Mouse (Mus musculus): Measurements from ENCODE around the gene Stard13. TPM values are rescaled to one million over a fixed set of nuclear protein-coding genes. Genes with fewer than 3 reads are reported as not detected.

Gene Stard13
- total and polyA plus RNA-seq, 3 experiments: not detected

DNA sequence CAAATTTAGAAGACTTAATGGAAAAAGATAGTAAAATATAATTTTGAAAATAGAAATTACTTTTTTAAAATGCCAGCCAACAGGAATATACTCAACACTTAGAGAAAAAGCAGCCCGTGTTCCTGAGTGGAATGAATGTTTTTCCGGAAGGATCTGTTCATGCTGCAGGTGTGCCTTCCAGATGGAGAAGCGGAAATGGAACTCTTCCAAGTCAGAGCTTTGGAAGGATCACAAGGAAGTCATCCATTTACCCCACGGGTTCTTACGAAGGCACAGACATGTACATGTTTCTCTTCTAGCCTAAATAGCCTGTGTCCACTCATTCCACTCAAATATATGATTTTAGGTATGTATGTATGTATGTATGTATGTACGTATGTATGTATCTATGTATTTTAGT, 142.6 kb downstream of the Stard13 start:
- Histone ChIP-seq H3K4me1 (ENCODE audit: control insufficient read depth in 1 of 2, insufficient read depth in 2 of 2, low read length in 2 of 2) (no peaks in the 10 kb centered on the region), H3K36me3 (ENCODE audit: control insufficient read depth in 1 of 2, insufficient read depth in 2 of 2, low read length in 2 of 2) (no peaks in the 10 kb centered on the region), H3K4me3 (ENCODE audit: control insufficient read depth in 1 of 2, insufficient read depth in 1 of 2, low read depth in 2 of 2, low read length in 2 of 2) (no peak overlapping the region), H3K79me2 (ENCODE audit: control insufficient read depth, insufficient read depth, low read length, poor library complexity) (no peaks in the 10 kb centered on the region), H3K9me3 (replicated peaks; ENCODE audit: insufficient read depth, low read length) (no peaks in the 10 kb centered on the region), H3K27me3 (ENCODE audit: control insufficient read depth in 1 of 2, insufficient read depth in 2 of 2, low read length in 2 of 2) (no peaks in the 10 kb centered on the region), H3K9ac (ENCODE audit: control insufficient read depth, low read depth, low read length, poor library complexity, severe bottlenecking) (no peak overlapping the region), H3K27ac (ENCODE audit: control insufficient read depth, low read depth, low read length) (no peak overlapping the region)
- TF ChIP-seq ELF1 (IDR thresholded peaks at IDR 0.05; ENCODE audit: low read depth, low read length): no peak
- TF ChIP-seq EP300 (IDR thresholded peaks at IDR 0.05; ENCODE audit: low read depth in 1 of 2, low read length in 2 of 2): no peak
- TF ChIP-seq ZKSCAN1 (IDR thresholded peaks at IDR 0.05; ENCODE audit: low read depth, low read length): no peak
- no peak for TF ChIP-seq NELFE (IDR thresholded peaks at IDR 0.05; ENCODE audit: low read depth, low read length)
- TF ChIP-seq MEF2A (IDR thresholded peaks at IDR 0.05; ENCODE audit: extremely low read depth, insufficient replicate concordance, low read depth, low read length, poor library complexity, severe bottlenecking): no peak
- TF ChIP-seq TCF12 (IDR thresholded peaks at IDR 0.05; ENCODE audit: low read depth, low read length): no peak
- TF ChIP-seq TBP (IDR thresholded peaks at IDR 0.05; ENCODE audit: low read depth, low read length): no peak
- TF ChIP-seq GATA1 (IDR thresholded peaks at IDR 0.05; ENCODE audit: low read depth, low read length): no peak
- TF ChIP-seq RCOR1 (IDR thresholded peaks at IDR 0.05; ENCODE audit: low read depth, low read length): no peak
- no peak for TF ChIP-seq USF1 (IDR thresholded peaks at IDR 0.05; ENCODE audit: low read depth, low read length)
- TF ChIP-seq HCFC1 (IDR thresholded peaks at IDR 0.05; ENCODE audit: low read depth, low read length): no peak
- TF ChIP-seq CTCF (IDR thresholded peaks at IDR 0.05 in 2 of 3, conservative IDR thresholded peaks at IDR 0.05 in 1 of 3; ENCODE audit: control insufficient read depth in 1 of 3, insufficient read depth in 1 of 3, low read depth in 2 of 3, low read length in 3 of 3, poor library complexity in 1 of 3, severe bottlenecking in 1 of 3): no peak
- no peak for TF ChIP-seq BHLHE40 (IDR thresholded peaks at IDR 0.05; ENCODE audit: borderline replicate concordance, low read depth, low read length)
- no peak for TF ChIP-seq POLR2A (IDR thresholded peaks at IDR 0.05; ENCODE audit: control insufficient read depth in 1 of 2, insufficient read depth in 1 of 2, low read depth in 1 of 2, low read length in 2 of 2, poor library complexity in 1 of 2)
- no peak for TF ChIP-seq RAD21 (IDR thresholded peaks at IDR 0.05; ENCODE audit: low read depth, low read length)
- no peak for DNase-seq (ENCODE audit: low read depth, low spot score)

DNA sequence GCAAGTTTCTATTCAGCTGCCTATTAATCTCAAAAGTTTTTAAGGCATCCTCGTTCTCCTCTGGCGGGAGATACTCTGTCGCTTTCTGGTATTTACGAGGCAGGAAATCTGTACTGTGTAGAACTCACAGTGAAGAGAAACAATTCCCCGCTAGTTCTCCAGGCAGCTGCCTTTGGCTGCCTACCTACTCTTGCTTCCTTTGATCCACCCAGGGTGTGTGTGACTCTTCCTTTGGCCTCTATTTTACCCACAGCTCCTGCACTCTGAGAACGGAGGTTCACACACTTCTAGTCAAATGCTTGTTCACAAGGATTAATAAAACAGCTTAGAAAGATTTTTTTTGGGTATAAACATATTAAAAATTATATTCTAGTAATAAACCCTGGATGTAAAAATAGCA, 144.4 kb downstream of the Stard13 start:
- Histone ChIP-seq H3K4me1 (ENCODE audit: control insufficient read depth in 1 of 2, insufficient read depth in 2 of 2, low read length in 2 of 2) (no peaks in the 10 kb centered on the region), H3K79me2 (ENCODE audit: control insufficient read depth, insufficient read depth, low read length, poor library complexity) (no peaks in the 10 kb centered on the region), H3K27me3 (ENCODE audit: control insufficient read depth in 1 of 2, insufficient read depth in 2 of 2, low read length in 2 of 2) (no peaks in the 10 kb centered on the region), H3K36me3 (ENCODE audit: control insufficient read depth in 1 of 2, insufficient read depth in 2 of 2, low read length in 2 of 2) (no peaks in the 10 kb centered on the region), H3K9me3 (replicated peaks; ENCODE audit: insufficient read depth, low read length) (no peaks in the 10 kb centered on the region), H3K27ac (ENCODE audit: control insufficient read depth, low read depth, low read length) (no peak overlapping the region), H3K4me3 (ENCODE audit: control insufficient read depth in 1 of 2, insufficient read depth in 1 of 2, low read depth in 2 of 2, low read length in 2 of 2) (no peak overlapping the region), H3K9ac (ENCODE audit: control insufficient read depth, low read depth, low read length, poor library complexity, severe bottlenecking) (no peak overlapping the region)
- TF ChIP-seq MYC (IDR thresholded peaks at IDR 0.05; ENCODE audit: low read depth, low read length) (no peak), KAT2A (conservative IDR thresholded peaks at IDR 0.05; ENCODE audit: low read depth, low read length) (no peak), MXI1 (IDR thresholded peaks at IDR 0.05; ENCODE audit: low read depth, low read length) (no peak), EP300 (IDR thresholded peaks at IDR 0.05; ENCODE audit: low read depth in 1 of 2, low read length in 2 of 2) (no peak), USF2 (IDR thresholded peaks at IDR 0.05; ENCODE audit: borderline replicate concordance in 1 of 2, insufficient read depth in 1 of 2, low read depth in 1 of 2, low read length in 2 of 2) (no peak), RCOR1 (IDR thresholded peaks at IDR 0.05; ENCODE audit: low read depth, low read length) (no peak), MYB (IDR thresholded peaks at IDR 0.05; ENCODE audit: low read depth, low read length) (no peak), ZKSCAN1 (IDR thresholded peaks at IDR 0.05; ENCODE audit: low read depth, low read length) (no peak), ZNF384 (IDR thresholded peaks at IDR 0.05; ENCODE audit: low read depth, low read length) (no peak), ZC3H11A (IDR thresholded peaks at IDR 0.05; ENCODE audit: low read depth, low read length) (no peak)
- no peak for DNase-seq (ENCODE audit: low read depth, low spot score)

All from MEL (cell line).